Mouse (Mus musculus): ENCODE data around the gene Pip4k2c.

Gene Pip4k2c

GRCm38 (mm10) chr10:127211414-127211854 lies at the start of gene Pip4k2c:
Pip4k2c (minus strand) TSS chr10:127211585.
- peak; percentile 92 for DNase-seq (ENCODE audit: low spot score)

DNA sequence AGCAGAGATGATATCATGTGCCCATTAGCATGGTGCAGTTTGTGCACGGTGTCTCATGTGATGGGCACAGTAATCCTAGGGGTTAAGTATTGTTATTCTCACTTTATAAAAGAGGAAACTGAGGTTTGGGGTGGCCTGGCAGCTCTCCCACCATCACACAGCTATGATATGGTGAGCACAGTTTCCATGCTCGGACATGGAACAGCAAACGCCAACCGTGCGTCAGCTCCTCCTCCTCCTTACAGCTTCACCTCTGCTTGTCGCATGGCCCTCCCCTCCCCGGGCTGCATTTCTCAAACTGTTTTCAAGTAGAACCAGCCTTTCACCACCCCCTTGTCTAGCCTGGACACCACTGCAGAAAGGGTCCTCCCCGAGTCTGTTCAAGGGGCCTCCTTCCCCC lies 47.1 kb upstream of the Pip4k2c start:
- no peak for DNase-seq (ENCODE audit: low spot score)

DNA sequence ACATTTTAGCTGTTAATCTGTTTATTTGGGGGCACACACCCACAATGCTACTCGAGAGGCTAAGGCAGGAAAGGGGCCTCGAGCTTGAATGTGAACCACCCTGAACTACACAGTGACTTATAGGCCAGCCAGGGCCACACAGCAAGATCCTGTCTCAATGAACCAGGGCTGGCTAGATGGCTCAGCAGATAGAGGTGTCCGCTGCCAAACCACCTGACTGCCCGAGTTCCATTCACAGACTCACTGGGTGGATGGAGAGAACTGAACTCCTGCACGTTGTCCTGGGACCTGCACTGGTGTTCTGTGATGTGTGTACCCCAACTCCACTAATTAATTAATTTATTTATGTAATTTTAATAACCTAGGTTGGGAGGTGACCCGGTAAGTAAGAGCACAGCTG lies 46.4 kb upstream of the Pip4k2c start:
- DNase-seq (ENCODE audit: low spot score) = no peak

DNA sequence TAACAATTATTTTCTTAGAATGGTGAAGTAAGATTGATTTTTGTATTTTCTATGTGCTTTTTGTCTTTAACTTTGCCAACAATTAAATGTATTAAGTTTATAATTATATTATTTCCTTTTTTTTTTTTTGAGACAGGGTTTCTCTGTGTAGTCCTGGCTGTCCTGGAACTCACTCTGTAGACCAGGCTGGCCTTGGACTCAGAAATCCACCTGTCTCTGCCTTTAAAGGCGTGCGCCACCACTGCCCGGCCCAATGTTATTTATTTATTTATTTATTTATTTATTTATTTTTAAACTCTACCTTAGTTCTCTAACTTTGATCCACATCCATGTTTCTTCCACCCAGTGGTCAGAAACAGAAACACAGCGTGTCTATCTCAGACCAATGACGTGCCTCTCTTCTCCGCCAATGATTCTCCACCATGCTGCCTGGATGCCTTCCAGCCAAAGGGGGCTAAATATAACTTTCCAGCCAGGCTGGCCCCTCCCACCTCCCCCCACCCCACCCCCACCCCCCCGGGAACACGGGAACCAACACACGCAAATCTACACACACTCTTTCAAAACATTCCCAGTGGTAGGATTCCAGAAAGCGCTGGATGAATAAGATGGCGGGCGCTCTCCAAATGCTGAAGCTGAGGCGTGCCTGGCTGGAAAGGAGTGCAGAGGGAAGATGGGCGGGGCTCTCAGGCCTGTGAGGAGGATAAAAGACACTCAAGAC lies 44.4 kb upstream of the Pip4k2c start:
- peak; percentile 47 for DNase-seq (ENCODE audit: low spot score)

- no peak for DNase-seq (ENCODE audit: low spot score)
These were observed 39.4 kb upstream of the Pip4k2c start for GRCm38 (mm10) chr10:127250810-127251209.

GRCm38 (mm10) chr10:127238241-127238824 lies 26.9 kb upstream of the Pip4k2c start:
- no peak for DNase-seq (ENCODE audit: low spot score)

DNA sequence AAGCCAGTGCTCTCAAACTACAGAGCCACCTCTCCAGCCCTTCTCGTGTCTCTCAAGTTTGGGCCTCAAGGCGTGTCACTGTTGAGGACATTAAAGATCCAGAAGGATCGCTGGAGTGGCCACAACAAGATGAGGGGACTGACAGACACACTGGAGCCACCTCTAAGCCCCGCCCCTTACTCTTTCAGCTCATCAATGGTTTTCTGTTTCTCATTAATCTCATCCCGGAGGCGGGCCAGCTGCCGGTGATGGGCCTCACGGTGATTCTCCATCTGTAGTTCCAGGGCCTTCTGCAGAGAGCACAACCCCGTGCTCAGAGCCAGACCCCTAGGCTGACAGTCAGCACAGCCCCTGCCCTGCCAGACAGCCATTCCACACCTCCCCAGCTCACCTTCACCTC lies 25.2 kb upstream of the Pip4k2c start:
- no peak for DNase-seq (ENCODE audit: low spot score)

DNA sequence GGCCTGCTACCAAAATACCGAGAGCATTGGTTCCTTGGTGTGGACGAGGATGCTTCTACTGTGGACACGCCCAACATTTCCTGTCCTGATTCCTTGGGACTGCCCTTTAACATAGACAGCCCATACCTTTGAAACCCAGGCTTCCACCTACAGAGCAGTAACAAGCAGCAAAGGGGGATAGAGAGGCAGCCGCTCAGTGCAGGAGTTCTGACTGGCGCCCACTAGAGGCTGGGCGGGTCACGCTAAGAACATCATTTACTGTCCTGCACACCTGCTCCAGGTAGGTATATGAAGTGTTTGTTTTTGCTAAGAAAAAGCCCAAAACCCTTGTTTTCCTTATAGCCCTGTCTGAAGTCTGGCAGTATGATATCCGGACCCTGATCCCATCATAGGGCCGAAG lies 21.8 kb upstream of the Pip4k2c start:
- DNase-seq (ENCODE audit: low spot score) = no peak

GRCm38 (mm10) chr10:127231741-127232140 lies 20.4 kb upstream of the Pip4k2c start:
- no peak for DNase-seq (ENCODE audit: low spot score)

DNA sequence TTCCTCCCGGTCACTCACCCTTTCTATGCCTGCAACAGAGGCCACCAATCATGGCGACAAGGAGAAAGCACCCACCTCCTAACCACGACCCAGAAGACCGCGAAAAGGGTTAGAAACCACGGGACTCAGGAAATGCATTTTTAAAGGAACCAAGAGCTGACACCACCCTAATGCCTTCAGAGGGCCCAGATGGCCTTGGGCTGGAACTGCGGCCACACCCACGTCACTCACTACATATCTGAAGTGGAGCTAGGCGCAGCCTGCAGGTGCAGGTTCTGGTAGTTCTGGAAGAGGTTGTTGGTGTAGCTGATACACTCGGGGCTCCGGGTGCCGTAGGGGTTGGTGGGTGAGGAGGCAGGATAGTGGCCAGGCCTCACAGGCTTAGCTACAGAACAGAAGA lies 19.3 kb upstream of the Pip4k2c start:
- DNase-seq (ENCODE audit: low spot score) = no peak

DNA sequence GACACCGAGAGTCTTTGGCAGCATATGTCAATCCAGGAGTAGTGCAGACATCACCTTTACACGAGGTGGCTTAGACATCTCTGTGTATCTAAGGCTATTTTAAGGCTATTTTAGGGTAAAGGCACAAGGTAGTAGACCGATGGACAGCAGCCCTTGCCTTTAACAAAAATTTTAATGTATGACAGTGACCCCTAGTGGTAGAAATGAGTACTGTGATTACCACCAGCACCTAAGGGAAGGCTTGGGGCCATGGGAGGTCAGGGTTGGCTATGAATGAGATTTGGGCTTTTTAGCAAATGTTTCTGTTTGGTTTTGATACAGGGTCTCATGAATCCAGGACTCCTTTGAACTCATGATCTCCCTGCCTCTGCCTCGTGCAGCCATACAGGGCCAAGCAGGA lies 17.5 kb upstream of the Pip4k2c start:
- DNase-seq (ENCODE audit: low spot score) = peak; percentile 50

DNA sequence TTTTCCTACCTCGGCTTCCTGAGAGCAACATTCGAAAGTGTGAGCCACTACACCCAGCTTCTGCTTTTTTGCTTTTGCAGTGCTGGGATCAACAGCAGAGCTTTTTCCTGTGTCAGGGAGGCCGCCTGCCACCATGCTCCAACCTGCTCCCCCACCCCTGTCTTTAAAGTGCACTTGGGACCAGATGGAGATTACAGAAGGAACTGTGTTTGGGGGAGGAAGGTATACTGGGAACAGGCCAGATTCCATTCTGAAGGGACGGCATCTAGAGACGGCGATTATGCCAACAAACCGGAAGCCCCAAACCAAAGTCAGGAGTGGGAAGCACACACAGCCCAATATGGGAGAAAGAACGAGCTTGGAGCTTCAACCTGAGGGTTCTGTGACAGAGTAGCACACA lies 15.8 kb upstream of the Pip4k2c start:
- DNase-seq (ENCODE audit: low spot score) = no peak

DNA sequence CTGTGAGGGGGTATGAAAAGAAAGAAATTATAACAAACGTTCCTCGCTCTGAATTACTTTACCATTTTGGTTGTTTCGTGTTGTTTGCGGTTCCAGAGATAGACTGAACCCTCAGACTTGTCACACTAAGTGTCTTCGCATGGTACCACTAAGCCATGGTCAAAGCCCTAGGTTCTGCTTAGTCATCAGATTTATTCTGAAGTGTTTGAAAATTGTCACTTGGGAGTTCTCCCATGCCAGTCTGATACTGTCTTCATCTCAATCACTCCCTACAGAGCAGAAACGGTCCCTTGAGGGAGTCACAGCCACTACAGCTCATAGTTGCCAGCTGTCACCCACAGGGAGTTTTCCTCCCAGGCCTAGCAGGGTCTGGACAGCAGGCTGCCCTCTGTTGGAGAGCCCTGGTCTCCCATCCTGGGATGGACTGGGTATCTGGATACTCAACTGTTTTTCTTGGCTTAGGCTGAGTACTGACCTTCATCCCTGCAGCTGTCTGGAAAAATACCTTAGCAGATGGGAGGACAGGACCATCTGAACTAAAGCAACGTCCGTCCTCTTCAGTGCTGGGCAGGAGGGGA lies 15.0 kb upstream of the Pip4k2c start:
- no peak for DNase-seq (ENCODE audit: low spot score)

DNA sequence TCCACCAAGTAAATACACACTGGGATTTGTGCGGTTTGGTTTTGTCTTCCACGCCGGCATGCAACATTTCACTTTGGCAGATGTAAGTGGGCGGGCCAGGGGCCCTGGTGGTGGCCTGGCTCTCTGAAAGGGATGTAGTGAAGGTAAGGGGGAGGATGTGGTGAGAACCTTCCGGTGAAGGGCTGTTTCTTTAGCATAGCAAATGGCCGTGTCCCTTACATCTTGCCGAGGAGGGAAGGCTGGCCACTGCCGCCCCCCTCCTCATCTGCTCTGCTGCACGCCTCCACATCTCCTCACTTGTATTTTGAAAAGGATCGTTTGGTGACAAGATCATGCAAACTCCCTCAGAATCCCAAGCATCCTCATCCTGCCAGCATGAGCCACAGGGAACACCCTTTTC lies 14.3 kb upstream of the Pip4k2c start:
- no peak for DNase-seq (ENCODE audit: low spot score)

DNA sequence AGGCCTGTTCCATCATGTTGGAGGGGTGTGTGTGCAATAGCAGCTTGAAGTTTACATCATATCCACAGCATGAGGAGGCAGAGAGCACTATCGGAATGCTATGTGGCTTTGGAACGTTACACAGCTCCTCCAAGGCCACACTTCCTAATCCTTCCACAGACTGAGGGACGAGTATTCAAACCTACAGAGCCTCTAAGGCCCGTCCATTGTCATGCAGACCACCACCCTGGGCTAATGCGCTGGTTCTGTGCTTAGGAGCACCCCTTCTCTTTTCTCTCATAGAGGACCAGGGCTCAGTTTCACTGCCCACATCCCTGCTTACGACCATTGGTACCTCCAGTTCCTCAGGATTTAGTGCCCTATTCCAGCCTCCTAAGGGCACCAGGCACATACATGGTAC lies 13.8 kb upstream of the Pip4k2c start:
- no peak for DNase-seq (ENCODE audit: low spot score)

DNA sequence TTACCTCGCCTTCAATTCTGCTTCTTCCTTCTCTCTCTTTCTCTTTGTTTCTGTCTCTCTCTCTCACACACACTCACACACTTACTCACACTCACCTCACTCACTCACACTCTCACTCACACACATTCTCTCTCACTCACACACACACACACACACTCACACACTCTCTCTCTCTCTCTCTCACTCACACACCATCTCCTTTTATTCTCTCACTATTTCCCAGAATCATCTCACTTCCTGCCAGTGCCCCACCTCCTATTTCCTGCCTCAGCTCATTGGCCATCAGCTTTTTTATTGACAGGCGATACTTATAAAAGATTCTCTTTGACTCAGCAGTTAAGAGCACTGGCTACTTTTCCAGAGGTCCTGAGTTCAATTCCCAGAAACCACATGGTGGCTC lies 7.0 kb upstream of the Pip4k2c start:
- DNase-seq (ENCODE audit: low spot score) = no peak

GRCm38 (mm10) chr10:127217177-127217576 lies 5.8 kb upstream of the Pip4k2c start:
- no peak for DNase-seq (ENCODE audit: low spot score)

GRCm38 (mm10) chr10:127216456-127216855 lies 5.1 kb upstream of the Pip4k2c start:
- DNase-seq (ENCODE audit: low spot score) = no peak

- no peak for DNase-seq (ENCODE audit: low spot score)
These were observed 3.0 kb upstream of the Pip4k2c start for GRCm38 (mm10) chr10:127214422-127214803.

- no peak for DNase-seq (ENCODE audit: low spot score)
These were observed 2.5 kb upstream of the Pip4k2c start for GRCm38 (mm10) chr10:127213704-127214421.

DNA sequence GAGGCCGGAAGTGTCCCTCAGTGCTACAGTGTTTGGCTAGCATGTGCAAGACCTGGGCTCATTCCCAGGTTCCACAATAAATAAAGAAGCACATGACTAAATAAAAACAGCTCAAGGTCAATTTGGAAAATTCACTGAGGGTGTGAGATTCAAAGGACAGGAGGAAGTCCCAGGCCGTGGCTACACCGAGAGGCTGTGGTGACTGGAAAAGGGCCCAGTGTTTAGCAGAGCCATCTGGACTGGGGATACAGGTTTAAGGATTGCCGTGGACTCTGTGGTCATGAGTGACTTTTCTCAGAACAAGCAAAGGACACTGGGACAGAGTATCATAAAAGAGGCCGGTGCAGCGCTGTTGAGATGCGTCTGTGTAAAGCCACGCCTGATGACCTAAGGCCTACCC lies 1.9 kb upstream of the Pip4k2c start:
- no peak for DNase-seq (ENCODE audit: low spot score)

DNA sequence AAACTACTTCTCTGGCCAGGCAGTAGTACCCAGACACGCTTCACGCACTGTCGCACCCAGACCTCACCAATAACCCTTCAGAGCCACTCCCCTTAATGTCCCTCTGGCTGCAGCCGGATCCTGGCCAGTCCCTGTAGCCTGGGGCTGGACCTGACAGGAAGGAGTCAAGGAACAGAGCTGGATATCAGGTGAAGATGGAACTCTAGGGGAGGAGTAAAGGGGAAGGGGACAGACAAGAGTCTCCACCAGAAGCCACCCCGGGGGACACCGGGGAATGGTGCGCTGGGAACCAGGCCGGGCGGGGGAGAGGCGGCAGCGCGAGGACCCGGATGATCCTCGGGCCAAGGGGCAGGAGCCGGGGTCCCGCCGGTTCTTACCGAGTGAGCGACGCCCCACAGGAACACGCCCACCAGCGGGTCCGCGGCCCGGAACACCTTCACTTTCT lies 402 bp downstream of the Pip4k2c start:
- no peak for DNase-seq (ENCODE audit: low spot score)

Data from testis, postnatal 14 days (tissue).